Mouse (Mus musculus): ENCODE data around the gene Mrpl3. TPM values are rescaled to one million over a fixed set of nuclear protein-coding genes. Genes with fewer than 3 reads are reported as not detected.

Mrpl3 gene
- 42.1 and 66.1 TPM in 2 replicates for polyA plus RNA-seq (2012)

DNA sequence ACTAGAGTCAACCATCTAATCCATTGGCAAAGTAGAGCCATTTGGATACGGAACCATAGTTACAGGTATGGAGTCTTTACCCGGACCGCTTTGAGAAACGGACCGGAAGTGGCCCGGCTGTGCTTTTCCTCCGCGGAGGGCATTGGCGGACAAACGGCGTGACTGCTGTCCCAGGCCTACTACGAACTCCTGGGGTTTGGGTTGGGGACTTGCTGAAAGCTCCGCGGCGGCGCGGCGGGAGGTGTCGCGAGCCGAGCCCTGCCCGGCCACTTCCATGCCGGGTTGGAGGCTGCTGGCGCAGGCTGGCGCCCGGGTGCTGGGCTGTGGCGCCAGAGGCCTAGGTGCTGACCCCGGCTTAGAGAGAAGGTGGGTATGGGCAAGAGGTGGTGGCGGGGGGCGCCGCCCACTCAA, at the start of gene Mrpl3:
Gene Mrpl3 (plus strand): TSS at position 93 of the 411 bp plus-strand sequence.
- no peak for TF ChIP-seq GATA1 (IDR thresholded peaks at IDR 0.05; ENCODE audit: low read length)

DNA sequence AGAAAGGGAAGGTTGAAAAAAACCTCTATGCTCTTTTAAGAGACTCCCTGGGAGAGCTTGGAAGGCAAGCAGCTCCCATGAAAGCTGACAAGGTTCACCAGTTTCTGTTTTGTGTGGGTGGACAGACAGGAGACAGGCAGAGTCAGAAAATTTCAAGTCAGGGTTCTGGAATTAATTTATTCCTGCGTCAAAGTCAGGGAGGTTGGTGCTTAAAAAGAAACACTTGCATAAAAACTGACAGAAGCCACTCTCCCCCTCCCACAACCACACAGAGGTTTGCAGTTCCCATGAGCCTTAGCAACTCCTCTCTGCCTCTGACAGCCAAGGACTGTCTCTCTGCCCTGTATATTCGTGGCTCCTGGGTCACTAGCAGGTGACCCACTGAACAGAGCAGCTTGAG, 42.3 kb upstream of the Mrpl3 start:
- TF ChIP-seq GATA1 (IDR thresholded peaks at IDR 0.05; ENCODE audit: low read length) = no peak

- TF ChIP-seq GATA1 (IDR thresholded peaks at IDR 0.05; ENCODE audit: low read length) = no peak
These were observed 34.9 kb upstream of the Mrpl3 start for GRCm38 (mm10) chr9:105018186-105018585.

GRCm38 (mm10) chr9:105028311-105028710, 24.7 kb upstream of the Mrpl3 start:
- no peak for TF ChIP-seq GATA1 (IDR thresholded peaks at IDR 0.05; ENCODE audit: low read length)

- no peak for TF ChIP-seq GATA1 (IDR thresholded peaks at IDR 0.05; ENCODE audit: low read length)
These were observed 20.5 kb upstream of the Mrpl3 start for GRCm38 (mm10) chr9:105032572-105032971.

DNA sequence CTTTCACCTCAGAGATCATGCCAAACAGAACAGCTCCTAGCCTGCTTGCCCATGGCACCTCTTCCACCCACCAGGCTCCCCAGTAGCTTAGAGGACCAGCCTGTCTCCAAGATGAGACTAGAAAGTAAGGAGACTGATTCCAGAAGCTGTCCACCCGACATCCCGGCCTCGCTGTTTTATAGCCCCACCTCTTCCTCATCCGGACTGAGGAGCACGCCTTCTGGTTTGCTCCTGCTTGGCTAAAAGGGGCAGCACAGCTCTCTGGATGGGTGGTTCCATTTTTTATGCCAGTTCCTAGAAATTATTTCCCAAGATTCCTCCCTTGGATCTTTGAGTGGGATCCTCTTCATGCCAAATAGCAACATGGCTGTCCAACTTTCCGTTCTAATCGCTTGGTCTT, 19.4 kb upstream of the Mrpl3 start:
- TF ChIP-seq GATA1 (IDR thresholded peaks at IDR 0.05; ENCODE audit: low read length) = no peak

DNA sequence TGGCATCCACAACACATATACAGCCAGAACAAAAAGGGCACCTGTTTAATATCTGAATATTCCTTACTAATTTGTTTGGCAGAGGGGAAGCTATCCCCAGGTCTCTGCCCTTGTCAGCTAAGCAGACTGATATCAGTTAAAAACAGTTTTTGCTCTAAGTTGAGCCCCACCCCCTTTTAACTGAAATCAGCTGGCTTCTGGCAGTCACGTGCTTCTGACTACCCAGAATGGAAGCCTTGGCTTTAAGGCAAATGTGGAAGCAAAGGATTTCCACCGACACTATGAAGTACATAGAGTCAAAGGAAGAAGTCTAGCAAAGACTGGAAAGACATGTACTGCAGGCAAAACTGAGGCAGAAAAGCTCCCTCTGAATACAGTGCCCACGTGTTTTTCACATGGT, 15.2 kb upstream of the Mrpl3 start:
- no peak for TF ChIP-seq GATA1 (IDR thresholded peaks at IDR 0.05; ENCODE audit: low read length)

GRCm38 (mm10) chr9:105046014-105046413, 7.0 kb upstream of the Mrpl3 start:
- no peak for TF ChIP-seq GATA1 (IDR thresholded peaks at IDR 0.05; ENCODE audit: low read length)

DNA sequence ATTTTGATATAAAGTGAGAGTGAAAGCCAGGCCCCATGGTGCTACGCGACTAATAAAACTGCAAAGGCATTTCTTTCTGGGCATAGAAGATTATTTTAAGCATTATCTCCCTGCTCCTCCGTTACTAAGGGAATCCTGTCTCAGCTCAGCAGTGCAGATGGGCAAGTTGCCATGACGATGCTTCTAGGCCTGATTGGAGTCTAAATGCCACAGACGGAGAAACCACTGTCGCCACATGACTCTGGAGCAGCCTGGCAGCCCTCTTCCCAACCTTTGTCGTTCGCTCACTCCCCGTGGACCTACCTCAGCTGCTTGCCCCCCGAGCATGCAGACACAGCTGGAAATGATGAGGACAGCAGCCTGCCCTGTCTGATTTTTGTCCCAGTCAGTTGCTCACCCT, 4.7 kb upstream of the Mrpl3 start:
- no peak for TF ChIP-seq GATA1 (IDR thresholded peaks at IDR 0.05; ENCODE audit: low read length)

DNA sequence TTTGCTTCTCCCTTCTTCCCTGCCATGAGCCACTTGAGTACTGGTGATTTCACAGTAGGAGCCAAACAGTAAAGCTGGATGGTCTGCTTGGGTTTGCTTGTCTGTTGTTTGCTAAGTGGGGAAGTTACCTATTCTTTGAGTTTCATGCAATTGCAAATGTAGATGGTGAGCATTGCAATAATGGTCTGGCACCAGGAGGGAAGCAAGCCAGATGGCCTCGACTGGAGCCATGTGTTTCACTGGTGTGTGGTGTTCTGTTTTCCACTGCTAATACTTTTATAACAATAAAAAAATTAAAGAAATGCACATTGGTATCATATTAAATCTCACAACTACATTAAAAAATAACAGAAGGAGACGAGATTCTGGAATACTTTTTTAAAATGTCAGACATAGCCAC, 3.4 kb upstream of the Mrpl3 start:
- TF ChIP-seq GATA1 (IDR thresholded peaks at IDR 0.05; ENCODE audit: low read length) = no peak

- no peak for TF ChIP-seq GATA1 (IDR thresholded peaks at IDR 0.05; ENCODE audit: low read length)
These were observed 2.8 kb upstream of the Mrpl3 start for GRCm38 (mm10) chr9:105050257-105050656.

DNA sequence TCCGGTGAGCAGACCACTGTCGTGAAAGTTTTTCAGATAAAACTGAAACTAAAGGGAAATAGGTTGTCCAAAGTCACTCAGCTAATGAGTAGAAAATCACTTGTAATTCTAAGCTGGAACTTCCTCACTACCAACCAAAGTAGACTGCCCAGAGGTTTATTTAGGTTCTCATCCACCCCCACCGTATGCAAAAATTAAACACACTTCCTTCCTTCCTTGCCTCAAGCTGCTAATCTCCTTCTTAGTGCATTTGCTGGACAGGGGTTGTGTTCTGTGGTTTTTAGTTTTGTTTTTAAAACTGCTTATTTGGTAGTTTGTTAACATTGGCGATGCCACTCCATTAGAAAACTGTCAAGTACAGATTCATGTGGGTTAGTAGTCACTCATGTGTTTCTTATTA, 773 bp downstream of the Mrpl3 start:
- TF ChIP-seq GATA1 (IDR thresholded peaks at IDR 0.05; ENCODE audit: low read length) = no peak

- no peak for TF ChIP-seq GATA1 (IDR thresholded peaks at IDR 0.05; ENCODE audit: low read length)
These were observed 16.1 kb downstream of the Mrpl3 start for GRCm38 (mm10) chr9:105069106-105069505.

- TF ChIP-seq GATA1 (IDR thresholded peaks at IDR 0.05; ENCODE audit: low read length) = no peak
These were observed 20.1 kb downstream of the Mrpl3 start for GRCm38 (mm10) chr9:105072991-105073748.

DNA sequence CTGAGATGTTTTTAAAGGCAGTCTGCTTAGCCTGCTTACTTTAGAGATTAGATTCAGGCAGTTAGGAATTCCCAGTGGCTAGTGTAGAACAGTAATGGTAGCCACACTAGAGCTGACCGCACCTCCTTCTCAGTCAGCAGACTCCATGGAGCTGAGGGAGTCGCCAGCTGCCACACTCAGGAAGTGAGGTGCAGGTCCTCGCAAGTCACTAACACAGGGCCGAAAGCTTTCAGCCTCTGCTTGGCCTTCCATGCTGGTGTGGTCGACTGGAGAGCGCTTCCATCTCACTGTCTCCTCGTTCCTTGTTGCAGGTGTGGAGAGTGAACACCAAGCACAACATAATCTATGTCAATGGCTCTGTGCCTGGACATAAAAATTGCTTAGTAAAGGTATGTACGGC, 21.8 kb downstream of the Mrpl3 start:
- TF ChIP-seq GATA1 (IDR thresholded peaks at IDR 0.05; ENCODE audit: low read length) = no peak

- TF ChIP-seq GATA1 (IDR thresholded peaks at IDR 0.05; ENCODE audit: low read length) = no peak
These were observed 23.9 kb downstream of the Mrpl3 start for GRCm38 (mm10) chr9:105076756-105077424.

- TF ChIP-seq GATA1 (IDR thresholded peaks at IDR 0.05; ENCODE audit: low read length) = no peak
These were observed 25.4 kb downstream of the Mrpl3 start for GRCm38 (mm10) chr9:105078460-105078859.

Data from G1E-ER4 (cell line).